Mouse (Mus musculus) right cerebral cortex, postnatal 25 days (tissue): ENCODE data around the gene Cd247.

ENCODE experiments used
- DNase-seq: peaks from one replicate; pipeline ENCODE4 v3.0.0; 2022

Gene Cd247

GRCm38 (mm10) chr1:165922488-165922887 is 134.0 kb downstream of the Cd247 start:
- no peak for DNase-seq

GRCm38 (mm10) chr1:165925207-165925606 is 136.7 kb downstream of the Cd247 start:
- DNase-seq: no peak
